30 mouse cellular contexts compared by ENCODE assay signal in the genomic region with DNA sequence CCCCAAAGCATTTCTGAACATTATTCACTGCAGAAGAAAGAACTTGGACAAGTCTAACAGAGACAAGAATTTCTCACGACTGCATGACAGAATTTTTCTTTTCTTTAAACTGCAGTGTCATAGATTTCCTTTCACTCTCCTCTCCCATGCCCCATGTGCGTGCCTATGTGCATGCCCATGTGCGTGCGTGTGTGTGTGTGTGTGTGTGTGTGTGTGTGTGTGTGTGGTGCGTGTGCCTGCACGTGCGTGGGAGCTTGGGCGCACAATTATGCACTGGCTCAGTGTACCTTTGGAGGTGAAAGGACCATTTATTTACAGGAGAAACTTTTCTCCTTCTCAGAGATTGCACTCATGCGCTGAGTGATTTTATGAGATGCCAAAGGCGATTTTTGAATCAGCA.
DNase-seq lines count a peak whose midpoint lies in the region; ATAC-seq lines count a peak whose summit lies in the region.
"Had no signal": no experiment of that assay in that cellular context is flagged by ENCODE, and none has a peak within 500 bp of the region (broad histone marks: within the 10 kb centered on the region; RNA-seq: fewer than 3 reads in every experiment).

No protein-coding gene starts in this region.

- no peaks in the 10 kb centered on the region for H3K4me1 ChIP-seq in midbrain, embryonic 12.5 days
- no peaks in the 10 kb centered on the region; the same call in 1 of the 2 replicates for H3K4me1 ChIP-seq in midbrain, embryonic 10.5 days
- 0 out of 2 replicates have a peak, but pooled peaks cover 10% of the 10 kb centered on the region for H3K4me1 ChIP-seq in midbrain, embryonic 14.5 days (ENCODE audit: control insufficient read depth, insufficient read depth, low read length)
- H3K4me1 ChIP-seq: forebrain, embryonic 13.5 days; liver, embryonic 15.5 days had no signal

- WGBS in midbrain, embryonic 12.5 days = 88% methylated on average over 10 of the region's 10 CpGs
- WGBS in midbrain, embryonic 10.5 days = 87% methylated on average over 10 of the region's 10 CpGs
- WGBS in midbrain, embryonic 14.5 days = 84% methylated on average over 10 of the region's 10 CpGs

- peak; percentile 24 for ATAC-seq in frontal cortex, adult (ENCODE audit: low TSS enrichment)
- no peak for ATAC-seq in midbrain, embryonic 12.5 days (ENCODE audit: low FRiP score, low read depth)
- ATAC-seq in midbrain, embryonic 14.5 days (ENCODE audit: low FRiP score, low TSS enrichment) = no peak; the same call in 1 of the 2 replicates
- ATAC-seq: activated CD4-positive, CD25-positive, alpha-beta regulatory T cell, adult 4 months; forebrain, embryonic 13.5 days; intestine, embryonic 16.5 days had no signal

- H3K4me3 ChIP-seq in midbrain, embryonic 12.5 days = no peak overlapping the region
- H3K4me3 ChIP-seq in midbrain, embryonic 10.5 days = no peak overlapping the region
- H3K4me3 ChIP-seq in midbrain, embryonic 14.5 days (replicated peaks; ENCODE audit: low read depth, low read length) = no peak overlapping the region
- H3K4me3 ChIP-seq: embryonic facial prominence, embryonic 10.5 days; embryonic facial prominence, embryonic 15.5 days; forebrain, embryonic 13.5 days; heart, embryonic 13.5 days; liver, embryonic 15.5 days; myocyte had no signal

- no peak overlapping the region for H3K4me2 ChIP-seq in midbrain, embryonic 12.5 days (replicated peaks)
- no peak overlapping the region for H3K4me2 ChIP-seq in midbrain, embryonic 14.5 days (ENCODE audit: low read length)
- H3K4me2 ChIP-seq: embryonic facial prominence, embryonic 15.5 days; forebrain, embryonic 13.5 days; heart, embryonic 13.5 days; liver, embryonic 15.5 days; lung, embryonic 14.5 days had no signal

- H3K27me3 ChIP-seq in midbrain, embryonic 12.5 days = no peaks in the 10 kb centered on the region
- no peaks in the 10 kb centered on the region for H3K27me3 ChIP-seq in midbrain, embryonic 10.5 days (ENCODE audit: low read depth, poor library complexity, severe bottlenecking)
- no peaks in the 10 kb centered on the region for H3K27me3 ChIP-seq in midbrain, embryonic 14.5 days (ENCODE audit: control insufficient read depth, insufficient read depth, low read length)
- H3K27me3 ChIP-seq: CH12.LX; embryonic facial prominence, embryonic 15.5 days; forebrain, embryonic 13.5 days; heart, embryonic 13.5 days; liver, embryonic 15.5 days had no signal

- no peak overlapping the region for H3K9ac ChIP-seq in midbrain, embryonic 12.5 days (replicated peaks)
- H3K9ac ChIP-seq in midbrain, embryonic 14.5 days (replicated peaks; ENCODE audit: low read length) = no peak overlapping the region
- H3K9ac ChIP-seq: embryonic facial prominence, embryonic 15.5 days; forebrain, embryonic 13.5 days; heart, embryonic 13.5 days; liver, embryonic 15.5 days; lung, embryonic 14.5 days had no signal

- H3K27ac ChIP-seq in midbrain, embryonic 12.5 days (replicated peaks) = peak overlapping the region; percentile 7; the same call in 1 of the 2 replicates
- no peak overlapping the region for H3K27ac ChIP-seq in midbrain, embryonic 10.5 days (replicated peaks)
- H3K27ac ChIP-seq in midbrain, embryonic 14.5 days (replicated peaks; ENCODE audit: low read depth, low read length) = peak overlapping the region; percentile 65
- H3K27ac ChIP-seq: embryonic facial prominence, embryonic 10.5 days; embryonic facial prominence, embryonic 15.5 days; forebrain, embryonic 13.5 days; heart, embryonic 13.5 days; kidney, postnatal 0 days; liver, embryonic 15.5 days had no signal

- no peaks in the 10 kb centered on the region for H3K9me3 ChIP-seq in midbrain, embryonic 12.5 days
- H3K9me3 ChIP-seq in midbrain, embryonic 10.5 days (replicated peaks) = no peaks in the 10 kb centered on the region
- H3K9me3 ChIP-seq in midbrain, embryonic 14.5 days (ENCODE audit: control insufficient read depth, low read length) = no peaks in the 10 kb centered on the region
- H3K9me3 ChIP-seq: embryonic facial prominence, embryonic 10.5 days; embryonic facial prominence, embryonic 15.5 days; forebrain, embryonic 13.5 days; heart, embryonic 13.5 days; liver, embryonic 15.5 days had no signal

- no peak for DNase-seq in frontal cortex, adult 2 months (ENCODE audit: extremely low spot score in 1 of 2, low spot score in 1 of 2)
- DNase-seq in midbrain, embryonic 10.5 days (ENCODE audit: low spot score) = no peak
- no peak for DNase-seq in midbrain, embryonic 14.5 days
- DNase-seq in gastrocnemius, postnatal 10 days = no peak
- no peak for DNase-seq in urinary bladder, adult 2 months (ENCODE audit: low spot score)
- DNase-seq: adrenal gland, adult 2 months; adrenal gland, postnatal 36 days; cerebellum, adult 2 months; cerebellum, postnatal 25 days; heart, postnatal 14 days; kidney, adult 8-10 months; kidney, postnatal 4 days; layer of hippocampus, postnatal 36 days; liver; lung, postnatal 14 days; right cerebral cortex, postnatal 14 days; thymus, postnatal 4 days had no signal

- no peaks in the 10 kb centered on the region for H3K36me3 ChIP-seq in midbrain, embryonic 12.5 days
- H3K36me3 ChIP-seq in midbrain, embryonic 10.5 days = 0 out of 2 replicates have a peak, but pooled peaks cover 2% of the 10 kb centered on the region
- H3K36me3 ChIP-seq in midbrain, embryonic 14.5 days (ENCODE audit: control insufficient read depth, insufficient read depth, low read length) = no peaks in the 10 kb centered on the region
- H3K36me3 ChIP-seq: embryonic facial prominence, embryonic 10.5 days; embryonic facial prominence, embryonic 15.5 days; liver, embryonic 15.5 days had no signal
